Mouse (Mus musculus) liver, embryonic 11.5 days (tissue): ENCODE measurements around the gene Prkab1. TPM values are rescaled to one million over a fixed set of nuclear protein-coding genes. Genes with fewer than 3 reads are reported as not detected.

Experiments used
- ATAC-seq: fragments of 200-750 bp; cut with Nextera tagmentation; replicated peaks from 2 replicates; pipeline ENCODE4 v1.8.0; 2017; ENCODE audit warnings: moderate number of reproducible peaks, mild to moderate bottlenecking, moderate TSS enrichment, moderate library complexity; ENCODE audit not compliant: low FRiP score
- DNase-seq: peaks from one replicate; pipeline ENCODE4 v3.0.0-alpha.2; 2017; ENCODE audit warnings: low spot score
- H3K27ac ChIP-seq: fragments of 300-500 bp; sonication (generic); 2 replicates; pipeline ENCODE4 v1.5.1; 2014; ENCODE audit warnings: mild to moderate bottlenecking, low read depth, low read length, control low read depth
- H3K27me3 ChIP-seq: fragments of 300-500 bp; sonication (generic); replicated peaks from 2 replicates; pipeline ENCODE4 v1.6.1; 2014; ENCODE audit warnings: low read length, mixed read lengths; ENCODE audit not compliant: control insufficient read depth, insufficient read depth
- H3K36me3 ChIP-seq: fragments of 300-500 bp; sonication (generic); 2 replicates; pipeline ENCODE4 v1.6.1; 2014; ENCODE audit warnings: mild to moderate bottlenecking, low read length, moderate library complexity, mixed read lengths; ENCODE audit not compliant: control insufficient read depth, insufficient read depth
- H3K4me1 ChIP-seq: fragments of 300-500 bp; sonication (generic); replicated peaks from 2 replicates; pipeline ENCODE4 v1.6.1; 2014; ENCODE audit warnings: low read length, mixed read lengths; ENCODE audit not compliant: control insufficient read depth, insufficient read depth
- H3K4me2 ChIP-seq: fragments of 300-500 bp; sonication (generic); 2 replicates; pipeline ENCODE4 v1.6.1; 2014; ENCODE audit warnings: mild to moderate bottlenecking, control low read depth, moderate library complexity
- H3K4me3 ChIP-seq: fragments of 300-500 bp; sonication (generic); 2 replicates; pipeline ENCODE4 v1.5.1; 2014; ENCODE audit warnings: low read depth, low read length, control low read depth
- H3K9ac ChIP-seq: fragments of 300-500 bp; sonication (generic); 2 replicates; pipeline ENCODE4 v1.6.1; 2014; ENCODE audit warnings: low read depth, low read length, control low read depth
- H3K9me3 ChIP-seq: fragments of 300-500 bp; sonication (generic); 2 replicates; pipeline ENCODE4 v1.6.1; 2016; ENCODE audit warnings: low read length, inconsistent platforms, mixed read lengths; ENCODE audit not compliant: control insufficient read depth
- WGBS: fragments of 180-500 bp; shearing (Covaris S2); extraction: QIAGEN DNeasy Blood & Tissue Kit; methylation state at CpG from one replicate; pipeline ENCODE4 v1.1.7; 2014; 5-methylcytosine and 5-hydroxymethylcytosine counted together
- polyA plus RNA-seq: library from polyadenylated mRNA; unstranded; fragments of >200 nt; fragmentation: Nextera tagmentation; extraction: Ambion mirVana; gene quantifications from 2 replicates; pipeline ENCODE4 v1.2.1, GENCODE M21; 2014

Gene Prkab1
- polyA plus RNA-seq, 1 experiment from 2014 or later, result 109 TPM

DNA sequence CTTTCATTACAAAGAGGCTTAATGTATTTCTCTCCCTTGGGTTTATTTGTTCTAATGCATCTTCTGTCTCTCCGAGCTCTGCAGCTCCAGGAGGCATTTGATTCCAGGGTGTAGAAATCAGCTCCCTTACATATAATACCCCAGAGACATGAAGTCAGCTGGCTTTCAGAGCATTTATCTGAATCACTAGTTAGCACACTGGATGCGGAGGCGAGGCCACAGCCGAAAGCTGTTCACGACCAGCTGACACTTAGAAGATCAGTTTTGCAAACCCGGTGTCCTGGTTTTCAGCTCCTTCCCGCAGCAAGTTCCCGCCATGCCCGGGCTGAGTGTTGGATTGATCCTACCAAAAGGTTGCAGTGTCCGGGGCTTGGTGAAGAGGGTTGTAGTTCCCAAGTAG lies 20.0 kb downstream of the Prkab1 start:
- H3K27ac ChIP-seq, result no peak overlapping the region
- H3K9me3 ChIP-seq, result no peaks in the 10 kb centered on the region
- H3K4me2 ChIP-seq, result no peak overlapping the region
- H3K4me3 ChIP-seq, result no peak overlapping the region
- ATAC-seq (no peak), DNase-seq (no peak)
- no peak overlapping the region for H3K9ac ChIP-seq
- 0 out of 2 replicates have a peak, but pooled peaks cover 6% of the 10 kb centered on the region for H3K4me1 ChIP-seq
- no peaks in the 10 kb centered on the region for H3K27me3 ChIP-seq
- 95% methylated on average over 10 of the region's 10 CpGs for WGBS
- peaks cover 20% of the 10 kb centered on the region; the same call in 1 of the 2 replicates for H3K36me3 ChIP-seq

DNA sequence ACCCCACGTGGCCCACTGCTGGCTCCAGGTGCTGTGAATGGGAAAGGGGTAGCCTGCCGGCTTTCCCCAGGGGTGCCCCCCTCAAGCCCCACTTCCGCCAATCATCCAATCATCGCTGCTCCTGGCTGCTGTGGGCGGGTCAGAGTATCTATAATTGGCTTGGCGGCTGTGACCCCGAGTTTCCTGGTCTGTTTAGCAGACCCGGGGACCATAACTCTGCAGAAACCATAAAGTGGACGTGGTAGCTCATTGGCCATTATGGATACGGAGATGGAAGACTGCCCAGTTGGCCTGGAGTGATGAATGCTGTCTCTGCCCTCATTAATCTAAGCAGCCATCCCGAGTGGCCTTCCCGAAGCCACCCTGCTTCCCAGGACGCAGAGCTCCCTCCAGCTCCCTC lies 20.5 kb downstream of the Prkab1 start:
- Histone ChIP-seq H3K9me3 (no peaks in the 10 kb centered on the region), H3K4me3 (no peak overlapping the region), H3K36me3 (peaks cover 20% of the 10 kb centered on the region; the same call in 1 of the 2 replicates), H3K4me1 (0 out of 2 replicates have a peak, but pooled peaks cover 6% of the 10 kb centered on the region), H3K9ac (no peak overlapping the region), H3K4me2 (no peak overlapping the region), H3K27me3 (no peaks in the 10 kb centered on the region), H3K27ac (no peak overlapping the region)
- 69% methylated on average over 13 of the region's 13 CpGs for WGBS
- DNase-seq (no peak), ATAC-seq (no peak)

DNA sequence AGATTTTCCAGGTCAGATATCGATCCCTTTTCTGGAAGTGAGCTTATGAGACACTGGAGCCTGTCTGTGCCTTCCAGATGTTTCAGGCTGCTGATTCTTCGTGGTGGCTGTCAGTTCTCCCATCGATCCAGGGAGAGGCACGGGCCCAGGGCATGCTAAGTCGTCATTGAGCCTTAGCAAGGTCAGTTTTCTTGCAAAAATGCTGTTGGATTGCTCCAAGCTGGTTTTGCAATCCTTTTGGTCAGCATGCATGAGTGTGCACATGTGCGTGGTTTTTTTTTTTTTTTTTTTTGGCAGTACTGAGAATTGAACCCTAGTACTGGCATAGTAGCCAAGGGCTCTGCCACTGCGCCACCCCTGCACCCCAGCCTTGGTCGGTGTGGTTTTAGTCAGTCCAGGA lies 21.2 kb downstream of the Prkab1 start:
- no peak for ATAC-seq
- peaks cover 20% of the 10 kb centered on the region; the same call in 1 of the 2 replicates for H3K36me3 ChIP-seq
- WGBS, result 86% methylated on average over 8 of the region's 8 CpGs

DNA sequence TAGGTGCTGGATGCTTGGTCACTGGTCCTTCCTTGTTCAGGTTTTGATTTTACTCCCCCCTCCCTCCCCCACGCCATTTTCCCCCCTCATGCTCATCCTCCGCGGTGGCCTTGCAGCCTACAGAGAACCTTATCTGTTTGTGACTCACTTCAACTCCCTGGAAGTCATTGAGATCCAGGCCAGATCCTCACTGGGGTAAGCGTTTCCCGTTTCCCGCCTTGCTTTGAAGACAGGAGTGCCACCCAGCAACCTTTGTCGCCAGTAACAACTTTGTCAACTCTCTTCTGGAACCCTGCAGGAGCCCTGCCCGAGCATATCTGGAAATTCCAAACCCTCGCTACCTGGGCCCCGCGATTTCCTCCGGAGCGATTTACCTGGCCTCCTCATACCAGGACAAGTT lies 26.9 kb downstream of the Prkab1 start:
- H3K4me2 ChIP-seq, result no peak overlapping the region
- 71% methylated on average over 13 of the region's 13 CpGs for WGBS
- no peak overlapping the region for H3K27ac ChIP-seq
- DNase-seq (no peak), ATAC-seq (no peak)
- no peaks in the 10 kb centered on the region for H3K9me3 ChIP-seq
- no peaks in the 10 kb centered on the region for H3K4me1 ChIP-seq
- H3K36me3 ChIP-seq, result peaks cover 41% of the 10 kb centered on the region; the same call in 1 of the 2 replicates
- no peak overlapping the region for H3K9ac ChIP-seq
- H3K4me3 ChIP-seq, result no peak overlapping the region
- no peaks in the 10 kb centered on the region for H3K27me3 ChIP-seq

More for the DNA sequence above, 21.2 kb downstream of the Prkab1 start:
- no peaks in the 10 kb centered on the region for H3K27me3 ChIP-seq
- no peak overlapping the region for H3K4me3 ChIP-seq
- no peak overlapping the region for H3K9ac ChIP-seq
- DNase-seq, result no peak
- H3K4me1 ChIP-seq, result 0 out of 2 replicates have a peak, but pooled peaks cover 6% of the 10 kb centered on the region
- H3K9me3 ChIP-seq, result no peaks in the 10 kb centered on the region
- H3K4me2 ChIP-seq, result no peak overlapping the region
- no peak overlapping the region for H3K27ac ChIP-seq

DNA sequence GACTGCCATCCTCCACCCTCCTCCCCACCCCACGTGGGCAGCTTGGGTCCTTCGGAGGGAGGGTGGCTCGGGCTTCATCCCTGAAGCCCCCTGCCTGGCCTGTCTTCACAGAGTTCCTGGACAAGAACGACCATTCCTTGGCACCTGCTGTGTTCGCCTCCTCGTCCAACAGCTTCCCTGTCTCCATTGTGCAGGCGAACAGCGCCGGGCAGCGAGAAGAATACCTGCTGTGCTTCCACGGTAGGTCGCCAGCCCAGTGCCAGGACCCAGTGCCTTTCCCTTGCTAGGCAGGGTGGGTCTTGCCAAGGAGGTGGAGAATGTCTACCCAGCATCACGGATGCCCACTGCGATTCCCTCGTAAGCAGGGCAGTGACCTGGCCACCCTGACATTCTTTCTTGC lies 30.2 kb downstream of the Prkab1 start:
- no peaks in the 10 kb centered on the region for H3K4me1 ChIP-seq
- 95% methylated on average over 15 of the region's 15 CpGs for WGBS
- no peak overlapping the region for H3K9ac ChIP-seq
- no peak for DNase-seq
- H3K36me3 ChIP-seq, result peaks cover 62% of the 10 kb centered on the region
- H3K9me3 ChIP-seq, result no peaks in the 10 kb centered on the region
- no peak for ATAC-seq
- H3K27me3 ChIP-seq, result no peaks in the 10 kb centered on the region
- no peak overlapping the region for H3K27ac ChIP-seq
- H3K4me3 ChIP-seq, result no peak overlapping the region
- no peak overlapping the region for H3K4me2 ChIP-seq

DNA sequence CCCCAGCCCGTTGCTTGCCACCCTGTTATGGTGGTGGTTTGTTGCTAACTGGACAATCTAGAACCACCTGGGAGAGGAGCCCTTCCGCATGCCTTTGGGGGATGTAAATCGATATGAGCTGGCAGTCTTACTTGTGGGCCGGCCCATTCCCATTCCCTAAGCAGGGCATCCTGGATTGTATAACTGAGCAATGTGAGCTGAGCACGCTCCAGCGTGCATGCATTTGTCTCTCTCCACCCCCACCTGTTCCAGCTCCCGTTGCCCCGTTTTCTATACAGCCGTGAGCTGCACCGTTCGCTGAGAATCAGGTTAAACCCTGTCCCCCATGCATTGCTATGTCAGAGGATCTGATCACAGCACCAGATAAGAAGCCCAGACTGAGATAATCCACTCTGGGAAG lies 32.6 kb downstream of the Prkab1 start:
- H3K27me3 ChIP-seq, result no peaks in the 10 kb centered on the region
- H3K4me2 ChIP-seq, result no peak overlapping the region
- H3K36me3 ChIP-seq, result peaks cover 72% of the 10 kb centered on the region
- DNase-seq (no peak), ATAC-seq (no peak)
- H3K4me1 ChIP-seq, result no peaks in the 10 kb centered on the region
- H3K9ac ChIP-seq, result no peak overlapping the region
- no peak overlapping the region for H3K4me3 ChIP-seq
- no peak overlapping the region for H3K27ac ChIP-seq
- 96% methylated on average over 11 of the region's 11 CpGs for WGBS
- no peaks in the 10 kb centered on the region for H3K9me3 ChIP-seq

DNA sequence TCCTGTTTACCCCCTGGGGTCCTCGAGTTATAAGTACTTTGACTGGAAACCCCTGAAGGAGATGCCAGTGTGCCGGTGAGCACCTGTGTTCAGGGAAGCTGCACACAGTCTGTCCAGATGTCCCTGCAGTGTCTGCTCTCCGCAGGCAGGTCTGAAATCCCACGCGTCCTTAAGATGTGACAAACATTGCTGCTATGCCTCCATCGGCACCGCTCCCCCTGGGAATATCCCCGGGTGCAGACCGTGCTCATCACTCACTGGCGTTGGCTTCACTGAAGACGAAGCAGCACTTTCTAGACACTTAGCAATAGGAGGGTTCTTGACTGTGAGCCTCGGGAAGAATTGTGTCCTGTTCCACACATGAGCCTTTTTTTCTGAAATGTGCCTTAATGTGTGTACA lies 37.0 kb downstream of the Prkab1 start:
- no peak overlapping the region for H3K9ac ChIP-seq
- H3K36me3 ChIP-seq, result peaks cover 63% of the 10 kb centered on the region
- DNase-seq (no peak), ATAC-seq (no peak)
- H3K4me2 ChIP-seq, result no peak overlapping the region
- WGBS, result 90% methylated on average over 12 of the region's 12 CpGs
- no peaks in the 10 kb centered on the region for H3K9me3 ChIP-seq
- H3K4me1 ChIP-seq, result no peaks in the 10 kb centered on the region
- no peaks in the 10 kb centered on the region for H3K27me3 ChIP-seq
- H3K4me3 ChIP-seq, result no peak overlapping the region
- H3K27ac ChIP-seq, result no peak overlapping the region

DNA sequence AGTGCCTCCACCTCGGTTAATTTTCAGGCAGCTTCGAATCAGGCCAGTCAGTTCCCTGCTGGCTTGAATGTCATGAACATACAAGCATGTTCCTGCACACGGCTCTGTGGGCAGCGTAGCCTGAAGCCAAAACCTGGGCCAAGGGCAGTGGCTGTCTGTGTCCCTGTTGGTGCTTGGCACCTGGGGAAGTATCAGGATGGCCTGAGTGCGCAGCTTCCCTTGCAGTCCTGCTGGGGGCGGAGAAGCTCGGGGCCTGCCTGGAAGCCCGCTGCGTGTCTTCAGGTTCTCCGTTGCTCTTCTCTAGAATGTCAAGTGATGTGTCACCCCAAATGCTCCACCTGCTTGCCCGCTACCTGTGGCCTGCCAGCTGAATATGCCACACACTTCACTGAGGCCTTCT lies 39.2 kb downstream of the Prkab1 start:
- Histone ChIP-seq H3K27me3 (no peaks in the 10 kb centered on the region), H3K9me3 (no peaks in the 10 kb centered on the region), H3K4me3 (no peak overlapping the region), H3K9ac (no peak overlapping the region), H3K4me2 (no peak overlapping the region), H3K36me3 (peaks cover 62% of the 10 kb centered on the region), H3K4me1 (no peaks in the 10 kb centered on the region), H3K27ac (no peak overlapping the region)
- no peak for ATAC-seq
- WGBS, result 95% methylated on average over 11 of the region's 11 CpGs
- no peak for DNase-seq

DNA sequence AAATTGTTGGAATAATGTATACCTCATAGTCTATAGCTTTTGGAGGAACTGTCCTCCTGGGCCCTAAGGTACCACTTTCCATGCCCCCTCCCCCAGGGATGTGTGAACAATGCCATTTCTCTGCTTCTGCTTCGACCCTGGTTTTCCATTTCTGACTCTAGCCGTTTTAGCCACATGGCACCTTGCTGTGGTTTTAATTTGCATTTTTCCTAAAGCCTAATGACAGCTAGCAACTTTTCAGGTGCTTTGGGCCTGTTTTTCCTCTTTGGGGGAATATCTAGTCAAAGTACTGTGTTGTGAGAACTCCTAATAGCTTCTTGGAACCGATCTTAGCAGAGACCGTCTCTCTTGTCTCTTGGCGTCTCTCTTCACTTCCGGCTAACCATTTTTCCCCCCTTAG lies 39.9 kb downstream of the Prkab1 start:
- Histone ChIP-seq H3K4me1 (no peaks in the 10 kb centered on the region), H3K4me2 (no peak overlapping the region), H3K4me3 (no peak overlapping the region), H3K27me3 (no peaks in the 10 kb centered on the region), H3K36me3 (peaks cover 62% of the 10 kb centered on the region), H3K9ac (no peak overlapping the region), H3K27ac (no peak overlapping the region), H3K9me3 (no peaks in the 10 kb centered on the region)
- WGBS, result 96% methylated on average over 6 of the region's 6 CpGs
- ATAC-seq, result no peak
- DNase-seq, result no peak
